Mouse (Mus musculus): ENCODE data around the gene Fkbp11.

DNA sequence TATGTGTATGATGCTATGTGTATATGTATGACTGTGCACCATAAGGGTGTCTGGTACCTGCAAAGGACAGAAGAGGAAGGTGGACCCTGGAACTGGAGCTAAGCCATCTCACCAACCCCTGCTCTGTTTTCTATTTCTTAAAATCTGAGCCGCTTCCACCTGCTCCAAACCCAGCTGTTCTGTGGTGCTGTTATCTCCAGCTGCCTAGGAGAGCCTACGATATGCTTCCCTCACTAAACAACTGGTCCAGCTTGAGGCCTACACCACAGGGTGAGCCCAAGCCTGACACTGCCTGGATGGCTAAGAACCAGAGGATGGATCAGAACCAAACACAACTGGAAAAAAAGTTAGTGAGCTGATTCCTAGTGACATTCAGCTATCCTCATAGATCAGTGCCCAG lies 26.1 kb upstream of the Fkbp11 start:
- TF ChIP-seq CTCF (IDR thresholded peaks at IDR 0.05; ENCODE audit: insufficient read depth, low read depth, low read length): no peak
- no peak for TF ChIP-seq POLR2A (IDR thresholded peaks at IDR 0.05; ENCODE audit: insufficient read depth, low read depth, low read length)

All from olfactory bulb, adult 2 months (tissue).